Mouse (Mus musculus) WW6 (cell line): ENCODE results near the gene Chst14.

Experiments used
- DNase-seq: peaks from one replicate; pipeline ENCODE4 v3.0.0-alpha.2; 2013; ENCODE audit warnings: low read depth, low spot score

The Chst14 gene

DNA sequence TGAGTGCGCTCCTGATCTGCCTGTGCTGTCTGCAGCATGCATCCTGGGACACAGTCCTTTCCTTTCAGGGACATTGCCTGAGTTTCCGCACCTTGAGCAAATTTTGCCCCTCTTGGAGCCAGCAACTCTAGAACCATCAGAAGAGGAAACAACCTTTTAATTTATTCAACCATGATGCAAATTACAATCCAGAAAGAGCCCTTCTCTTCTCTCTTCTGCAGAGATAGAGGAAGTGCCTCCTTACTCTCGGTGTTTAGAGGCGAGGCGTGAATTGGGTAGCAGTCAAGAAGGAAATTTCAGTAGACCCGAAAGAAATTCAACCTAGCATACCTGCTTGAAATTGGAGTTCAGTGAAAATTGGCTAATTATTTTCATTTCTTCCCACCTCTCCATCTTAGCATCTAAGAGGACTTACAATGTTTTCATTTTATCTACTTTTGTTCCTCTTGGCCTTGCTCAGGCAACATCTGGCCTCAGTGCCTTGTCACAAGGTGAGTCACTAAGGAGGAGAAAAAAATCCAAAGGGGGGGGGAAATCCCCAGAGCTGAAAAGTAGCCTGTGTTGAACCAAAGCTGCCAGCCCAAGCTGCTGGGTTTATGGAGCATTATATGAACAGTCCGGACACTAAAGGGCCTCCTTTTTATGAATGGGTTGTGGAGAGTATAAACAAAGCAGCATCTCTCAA lies 20.7 kb upstream of the Chst14 start:
- no peak for DNase-seq

DNA sequence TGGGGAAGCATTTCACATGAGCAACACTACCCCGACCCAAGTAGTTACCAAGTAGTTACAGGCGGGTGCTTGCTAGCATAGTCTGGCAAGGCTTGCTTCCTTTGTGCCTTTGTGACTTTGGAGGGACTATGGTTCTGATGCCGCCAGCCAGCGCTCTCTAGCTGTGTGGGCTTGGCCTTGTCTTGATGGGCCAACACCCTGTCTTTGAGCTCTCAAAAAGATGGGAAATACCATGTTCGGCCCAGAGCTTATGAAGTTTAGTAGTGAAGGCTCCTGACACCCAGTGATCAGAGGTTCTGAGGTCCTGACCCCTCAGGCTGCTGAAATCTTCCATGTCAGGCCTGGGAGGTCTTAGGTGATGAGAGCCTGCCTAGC lies 20.2 kb upstream of the Chst14 start:
- no peak for DNase-seq

DNA sequence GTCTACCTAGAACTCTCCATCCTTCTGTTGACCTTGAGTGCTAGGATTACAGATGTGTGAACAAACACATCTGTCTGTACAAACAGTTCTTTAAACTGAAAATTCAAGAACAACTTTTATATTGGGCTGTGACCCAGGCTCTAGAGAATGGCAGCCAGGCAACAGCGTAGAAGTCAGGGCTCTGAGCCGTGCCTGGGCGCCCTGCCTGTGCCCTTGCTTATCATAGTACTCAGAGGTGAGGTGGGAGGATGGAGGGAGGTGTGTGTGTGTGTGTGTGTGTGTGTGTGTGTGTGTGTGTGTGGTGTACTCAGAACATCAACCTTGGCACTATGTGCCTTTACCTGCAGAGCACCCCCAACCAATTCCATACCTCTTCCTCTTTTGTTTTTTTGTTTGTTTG lies 18.5 kb upstream of the Chst14 start:
- DNase-seq, result no peak

DNA sequence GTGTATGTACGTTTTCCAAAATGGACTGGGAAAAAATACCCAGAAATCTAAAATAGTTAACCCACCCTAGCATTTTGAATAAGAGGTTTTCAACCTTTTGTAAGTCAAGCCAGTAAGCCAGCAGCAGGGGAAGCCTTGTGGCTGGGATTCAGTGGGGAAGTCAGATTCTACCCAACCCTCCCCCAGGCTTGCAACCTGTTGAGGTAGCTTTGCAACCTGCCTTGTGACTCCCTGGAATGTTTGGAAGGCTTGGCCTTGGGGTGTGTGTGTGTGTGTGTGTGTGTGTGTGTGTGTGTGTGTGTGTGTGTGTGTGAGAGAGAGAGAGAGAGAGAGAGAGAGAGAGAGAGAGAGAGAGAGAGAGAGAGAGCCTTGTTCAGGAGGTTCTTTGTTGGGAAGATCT lies 17.1 kb upstream of the Chst14 start:
- DNase-seq, result no peak

DNA sequence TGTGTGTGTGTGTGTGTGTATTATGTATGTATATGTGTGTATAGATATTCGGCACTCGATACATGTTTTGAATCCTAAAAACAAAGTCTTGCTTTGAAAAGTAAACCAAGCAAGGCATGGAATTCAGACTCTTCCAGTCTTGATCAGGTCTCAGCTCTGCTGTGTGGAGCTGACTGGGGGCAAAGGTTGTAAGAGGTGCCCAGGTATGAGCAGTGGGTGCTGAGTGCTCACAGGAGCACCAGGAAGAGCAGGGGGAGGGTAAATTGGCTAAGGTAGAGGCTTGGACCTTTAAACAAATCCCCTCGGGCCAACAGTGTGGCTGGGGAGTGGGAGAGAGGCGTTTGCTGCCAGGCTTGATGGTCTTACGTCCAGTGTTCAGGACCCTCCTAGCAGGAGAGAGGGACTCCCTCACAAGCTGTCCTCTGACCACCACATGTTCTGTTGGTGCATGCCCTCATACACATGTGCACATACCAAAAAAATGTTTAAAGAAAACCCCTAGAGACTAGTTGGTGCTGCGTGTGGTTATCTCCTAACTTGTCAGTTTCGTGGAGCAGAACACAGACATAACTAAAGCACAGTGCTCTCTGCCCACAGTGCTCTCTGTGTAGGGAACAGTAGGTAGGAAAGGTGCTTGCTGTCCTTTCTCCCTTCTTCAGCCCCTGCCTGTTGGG lies 15.6 kb upstream of the Chst14 start:
- no peak for DNase-seq

DNA sequence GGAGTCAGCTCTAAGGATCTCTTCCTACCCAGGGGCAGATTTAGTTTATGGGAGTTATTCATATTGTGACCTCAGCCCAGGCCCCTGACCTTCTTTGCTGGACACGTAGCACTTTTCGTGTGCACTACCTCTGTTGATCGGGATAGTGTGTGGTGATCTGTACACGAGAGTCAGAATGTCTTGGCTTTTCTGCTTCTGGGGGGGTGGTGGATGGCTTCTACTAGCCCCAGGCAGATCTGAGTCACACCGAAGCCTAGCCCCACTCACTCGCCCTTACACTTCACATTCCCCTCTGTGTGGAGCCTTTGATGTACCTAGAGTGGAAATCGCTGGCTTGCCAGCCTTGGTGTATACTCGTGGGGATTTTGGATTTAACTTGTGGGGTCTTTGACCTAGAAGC lies 13.6 kb upstream of the Chst14 start:
- no peak for DNase-seq

DNA sequence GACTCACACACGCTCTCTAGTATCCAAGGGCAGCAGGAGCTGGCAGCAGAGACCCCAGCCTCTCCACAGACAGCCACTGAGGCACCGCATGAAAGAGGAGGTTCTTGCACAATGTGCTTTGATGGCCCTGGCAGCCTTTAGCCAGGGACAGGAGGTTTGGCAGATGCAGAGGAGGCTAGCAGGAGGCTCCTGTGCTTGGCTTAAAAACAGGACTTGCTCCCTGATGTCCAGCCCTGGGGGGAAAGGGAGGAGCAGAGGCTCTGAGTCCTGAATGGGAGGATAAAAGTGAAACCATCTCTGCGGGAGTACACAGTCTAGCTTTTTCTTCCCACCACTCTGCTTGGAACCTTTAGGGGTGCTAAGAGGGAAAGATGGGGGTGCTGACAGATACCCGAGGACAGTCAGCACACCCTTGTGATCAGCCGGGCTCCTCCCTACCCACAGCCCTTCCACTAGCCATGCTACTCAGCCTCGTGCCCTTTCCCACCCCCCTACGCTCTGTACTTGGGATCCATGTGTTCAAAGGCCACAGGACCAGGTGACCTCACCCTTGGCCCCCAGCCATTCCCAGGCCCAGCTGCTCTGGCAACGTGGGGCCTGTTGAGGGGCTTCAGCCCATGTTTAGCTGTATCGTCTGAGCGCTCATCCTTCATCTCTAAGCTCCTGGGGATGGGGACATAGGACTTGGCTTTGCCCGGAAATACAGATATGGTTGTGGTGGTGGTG lies 12.6 kb upstream of the Chst14 start:
- DNase-seq, result no peak

DNA sequence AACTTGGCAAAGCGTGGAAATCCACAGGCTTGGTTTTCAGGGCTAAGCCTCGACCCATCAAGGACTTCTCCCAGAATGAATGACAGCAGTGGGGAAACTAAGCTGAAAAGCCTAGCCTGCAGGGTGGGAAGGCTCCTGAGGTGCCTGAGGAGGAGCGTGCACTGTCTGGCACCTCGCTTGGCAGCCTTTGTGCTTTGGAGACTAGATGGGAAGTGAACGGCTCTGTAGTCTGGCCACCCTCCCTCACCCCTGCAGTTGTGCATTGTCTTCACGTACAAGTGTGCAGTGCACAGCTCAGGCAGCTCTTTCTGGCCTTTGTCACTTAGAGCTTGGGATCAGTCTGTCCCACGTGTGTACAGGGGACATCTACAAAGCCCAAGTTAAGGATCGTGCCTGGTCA lies 11.6 kb upstream of the Chst14 start:
- no peak for DNase-seq

DNA sequence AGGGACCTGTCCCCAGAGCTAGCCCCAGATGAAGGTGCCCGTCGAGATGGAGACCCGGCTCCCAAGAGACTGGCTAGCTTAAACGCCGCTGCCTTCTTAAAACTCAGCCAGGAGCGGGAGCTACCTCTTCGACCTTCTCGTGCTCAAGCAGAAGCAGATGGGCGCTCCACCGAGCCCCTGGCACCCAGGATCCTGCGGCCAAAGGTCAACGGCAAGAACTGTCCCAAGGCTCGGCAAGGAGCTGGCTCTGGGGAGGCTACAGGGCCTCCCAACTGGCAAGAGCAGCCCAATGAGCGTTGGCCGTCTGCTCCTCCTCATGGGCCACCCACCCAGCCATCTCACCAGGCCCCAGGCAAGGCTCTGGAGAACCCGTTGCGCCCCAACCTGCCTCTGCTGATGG lies 9.9 kb upstream of the Chst14 start:
- no peak for DNase-seq

DNA sequence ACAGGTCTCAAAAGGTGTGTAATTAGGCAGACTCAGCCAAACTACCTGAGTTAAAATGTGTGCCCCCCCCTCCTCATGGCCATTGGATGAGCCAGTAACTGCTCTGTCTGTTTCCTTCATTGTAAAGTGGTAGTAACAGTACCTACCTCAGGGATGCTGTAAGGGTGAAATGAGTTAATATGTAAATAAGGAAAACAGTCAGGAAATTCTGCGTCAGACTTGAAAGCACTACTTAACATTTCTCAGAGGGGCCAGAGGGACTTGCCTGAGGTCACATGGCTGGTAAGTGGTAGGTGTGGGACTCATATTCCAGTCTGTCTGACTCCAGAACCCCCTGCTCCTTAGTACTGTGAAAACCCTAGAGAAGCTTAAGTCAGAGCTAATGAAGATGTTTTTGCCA lies 7.8 kb upstream of the Chst14 start:
- no peak for DNase-seq

DNA sequence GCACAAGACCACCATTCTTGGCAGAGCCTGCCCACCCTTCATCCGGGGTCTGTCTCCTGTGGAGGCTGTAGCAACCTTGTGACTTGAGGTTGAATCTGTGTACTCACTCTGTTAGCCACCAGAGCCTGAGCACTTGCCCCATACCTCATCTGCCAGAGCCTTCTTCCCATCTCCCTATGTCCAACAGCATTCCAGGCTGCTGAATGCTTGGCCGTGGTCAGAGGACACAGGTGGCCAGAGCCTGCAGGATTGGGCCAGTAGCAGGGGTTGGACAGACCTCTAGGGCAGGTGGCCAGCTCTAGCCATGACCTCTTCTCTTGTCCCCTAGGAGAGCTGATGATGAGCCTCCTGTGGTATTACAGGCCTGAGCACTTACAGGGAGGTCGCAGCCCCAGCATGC lies 5.9 kb upstream of the Chst14 start:
- no peak for DNase-seq

DNA sequence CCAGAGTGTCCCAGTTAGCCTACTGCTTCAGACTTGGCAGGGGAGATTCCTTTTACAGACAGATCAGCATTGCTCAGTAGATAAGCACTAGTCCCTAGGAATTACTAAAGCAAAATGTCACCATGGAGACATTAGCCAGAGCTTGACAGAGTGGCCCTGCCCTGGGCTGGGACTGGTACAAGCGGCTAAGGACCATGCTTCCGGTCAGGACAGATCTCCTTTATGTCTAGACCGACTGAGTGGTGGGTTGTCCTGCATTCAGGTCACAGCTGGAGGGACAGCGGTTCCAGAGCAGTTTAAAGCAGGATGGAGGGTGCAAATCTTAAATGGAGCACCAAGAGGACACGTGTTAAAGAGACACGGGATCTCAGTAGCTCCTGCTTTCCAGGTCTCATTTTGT lies 344 bp upstream of the Chst14 start:
- no peak for DNase-seq

DNA sequence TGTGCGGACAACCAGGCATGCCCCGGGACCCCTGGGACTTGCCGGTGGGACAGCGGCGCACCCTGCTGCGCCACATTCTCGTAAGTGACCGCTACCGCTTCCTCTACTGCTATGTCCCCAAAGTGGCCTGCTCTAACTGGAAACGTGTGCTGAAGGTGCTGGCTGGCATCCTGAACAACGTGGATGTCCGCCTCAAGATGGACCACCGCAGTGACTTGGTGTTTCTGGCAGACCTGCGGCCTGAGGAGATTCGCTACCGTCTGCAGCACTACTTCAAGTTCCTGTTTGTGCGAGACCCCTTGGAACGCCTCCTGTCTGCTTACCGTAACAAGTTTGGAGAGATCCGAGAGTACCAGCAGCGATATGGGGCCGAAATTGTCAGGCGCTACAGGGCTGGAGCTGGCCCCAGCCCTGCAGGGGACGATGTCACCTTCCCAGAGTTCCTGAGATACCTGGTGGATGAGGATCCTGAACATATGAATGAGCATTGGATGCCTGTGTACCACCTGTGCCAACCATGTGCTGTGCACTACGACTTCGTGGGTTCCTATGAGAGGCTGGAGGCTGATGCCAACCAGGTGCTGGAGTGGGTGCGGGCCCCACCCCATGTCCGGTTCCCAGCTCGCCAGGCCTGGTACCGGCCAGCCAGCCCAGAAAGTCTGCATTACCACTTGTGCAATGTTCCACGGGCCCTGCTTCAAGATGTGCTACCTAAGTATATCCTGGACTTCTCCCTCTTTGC lies 873 bp downstream of the Chst14 start:
- no peak for DNase-seq

DNA sequence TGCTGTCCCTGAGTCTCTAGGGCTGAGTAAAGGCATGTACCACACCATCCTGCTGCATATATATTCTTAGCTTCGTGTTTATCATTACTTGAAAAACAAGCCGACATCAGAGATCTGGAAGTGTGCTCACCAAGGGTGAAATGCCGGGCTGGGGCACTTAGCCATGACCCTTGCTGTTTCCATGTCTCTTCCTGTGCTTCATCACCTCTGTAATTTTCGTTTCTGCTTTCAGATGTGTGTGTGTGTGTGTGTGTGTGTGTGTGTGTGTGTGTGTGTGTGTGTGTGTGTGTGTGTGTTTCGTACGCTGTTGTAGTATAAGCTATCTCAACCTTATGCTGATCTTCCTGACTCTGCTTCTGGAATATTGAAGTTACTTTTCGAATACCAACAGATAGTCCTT lies 15.0 kb downstream of the Chst14 start:
- DNase-seq, result no peak

DNA sequence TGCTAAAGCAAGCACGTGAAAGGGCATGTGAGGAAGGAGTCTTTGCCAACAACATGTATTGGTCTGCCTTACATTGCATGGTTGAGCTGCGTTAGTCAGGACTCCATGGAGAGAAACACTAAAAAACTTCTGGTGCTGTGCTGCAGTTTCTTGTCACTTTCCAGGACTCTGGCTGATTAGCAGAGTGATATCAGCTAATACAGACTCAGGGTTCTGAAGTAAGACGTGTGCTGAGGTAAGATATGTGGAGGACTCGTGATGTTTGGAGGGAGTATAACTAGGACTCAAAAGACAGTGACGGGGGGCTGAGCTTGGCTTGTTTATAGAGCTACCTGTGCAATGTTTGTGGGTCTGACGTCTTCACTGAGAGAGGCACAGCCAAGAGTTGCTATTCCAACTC lies 16.9 kb downstream of the Chst14 start:
- no peak for DNase-seq

DNA sequence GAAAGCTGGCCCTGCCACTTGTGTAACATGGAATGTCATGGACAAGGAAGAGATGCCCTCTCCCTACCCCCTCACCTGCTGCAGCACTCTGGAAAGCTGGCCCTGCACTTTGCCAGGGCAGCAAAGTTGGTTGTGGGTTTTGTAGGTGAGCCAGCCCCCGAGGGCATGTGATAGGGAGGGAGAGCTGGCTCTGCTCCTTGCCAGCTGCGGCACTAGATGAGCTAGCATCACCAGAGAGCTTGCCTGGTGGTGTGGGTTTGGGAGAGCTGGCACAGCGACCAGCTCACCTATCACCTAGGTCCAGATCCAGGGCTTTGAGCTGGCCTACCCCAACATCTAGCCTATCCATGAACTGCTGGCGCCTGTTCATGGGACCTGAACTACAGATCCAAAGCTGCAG lies 22.5 kb downstream of the Chst14 start:
- DNase-seq, result no peak

DNA sequence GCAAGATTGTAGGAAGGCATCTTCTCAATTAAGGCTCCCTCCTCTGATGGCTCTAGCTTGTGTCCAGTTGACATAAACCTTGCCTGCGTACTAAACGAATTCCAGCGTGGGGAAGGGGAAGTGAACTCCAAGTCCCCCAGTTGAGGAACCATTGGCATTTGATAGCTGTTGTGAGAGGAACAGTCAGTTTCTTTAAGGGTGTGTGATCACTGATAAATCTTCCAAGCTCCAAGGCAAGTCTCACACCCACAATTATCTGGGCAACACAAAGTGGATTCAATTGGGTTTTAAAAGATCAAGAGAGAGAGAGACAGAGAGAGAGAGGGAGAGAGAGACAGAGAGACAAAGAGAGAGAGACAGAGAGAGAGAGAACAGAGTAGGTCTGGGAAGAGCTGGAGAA lies 23.4 kb downstream of the Chst14 start:
- no peak for DNase-seq

DNA sequence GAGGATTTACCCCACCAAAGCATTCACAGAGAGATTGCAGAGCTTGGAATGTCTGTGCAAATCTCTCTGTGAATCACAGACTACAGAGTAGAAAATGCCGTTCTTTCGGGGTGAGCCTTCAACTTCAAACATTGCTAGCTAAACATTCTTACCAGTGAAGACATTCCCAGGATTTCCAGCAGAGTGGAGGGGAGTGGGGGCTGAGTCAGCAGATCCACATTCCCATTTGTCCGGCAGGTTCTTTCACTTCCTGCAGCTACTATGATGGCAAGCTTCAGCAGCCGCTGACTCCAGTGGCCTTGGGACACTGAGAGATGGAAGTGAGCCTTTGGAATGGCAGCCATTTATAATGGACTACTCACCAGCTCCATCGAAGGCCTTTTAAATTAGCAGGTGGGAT lies 30.2 kb downstream of the Chst14 start:
- DNase-seq, result no peak

DNA sequence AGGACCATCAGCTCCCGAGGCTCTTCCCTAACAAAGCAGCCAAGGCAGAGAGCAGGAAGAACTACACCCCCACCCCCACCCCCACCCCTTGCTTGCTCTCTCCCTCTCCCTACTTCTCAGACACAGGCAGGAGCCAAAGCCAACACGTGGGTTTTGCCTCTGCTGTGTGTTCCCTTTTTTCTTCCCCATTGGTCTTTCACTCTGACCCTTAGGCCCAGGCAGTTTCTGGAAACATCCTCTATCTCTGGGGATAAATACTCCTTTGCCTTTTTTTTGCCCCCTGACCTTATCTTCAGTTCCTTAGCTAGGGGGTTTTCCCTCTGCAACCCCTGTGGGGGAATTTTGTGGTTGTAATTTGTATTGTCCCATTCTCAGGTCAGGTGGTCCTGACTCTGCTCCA lies 33.3 kb downstream of the Chst14 start:
- no peak for DNase-seq

DNA sequence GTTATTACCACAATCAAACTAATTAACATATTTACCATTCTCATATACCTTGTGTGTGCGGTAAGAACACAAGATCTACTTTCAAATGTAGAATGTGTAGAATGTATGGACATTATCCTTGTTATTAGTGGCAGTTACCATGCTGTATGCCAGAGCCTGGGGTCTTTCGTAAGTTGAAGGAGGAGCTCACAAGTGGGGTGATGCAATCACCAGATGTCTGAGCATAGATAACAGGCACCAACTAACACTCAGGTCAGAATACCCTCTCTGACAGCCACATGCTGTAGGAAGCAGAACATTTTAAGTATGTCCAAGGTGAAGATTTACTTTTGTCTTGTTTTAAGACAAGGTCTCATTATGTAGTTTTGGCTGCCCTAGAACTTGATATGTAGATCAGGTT lies 34.1 kb downstream of the Chst14 start:
- no peak for DNase-seq

DNA sequence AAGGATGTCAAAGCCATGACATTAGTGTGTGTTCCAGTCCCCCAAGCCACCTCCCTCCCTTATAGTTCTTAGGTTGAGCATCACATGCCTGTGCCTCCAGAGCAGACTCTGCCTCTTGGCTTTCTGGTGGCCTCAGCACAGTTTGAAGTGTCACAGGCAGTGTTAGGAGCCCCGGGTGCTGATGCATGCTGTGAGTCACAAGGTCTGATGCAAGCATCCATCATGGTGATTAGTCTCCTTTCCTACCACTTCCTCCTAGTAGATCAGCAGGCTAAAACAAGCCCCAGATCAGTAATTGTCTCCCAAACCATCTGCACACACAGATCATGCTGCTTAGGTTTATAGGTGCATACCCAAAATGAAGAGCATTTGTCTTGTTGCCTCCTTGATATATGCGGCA lies 35.2 kb downstream of the Chst14 start:
- DNase-seq, result no peak

DNA sequence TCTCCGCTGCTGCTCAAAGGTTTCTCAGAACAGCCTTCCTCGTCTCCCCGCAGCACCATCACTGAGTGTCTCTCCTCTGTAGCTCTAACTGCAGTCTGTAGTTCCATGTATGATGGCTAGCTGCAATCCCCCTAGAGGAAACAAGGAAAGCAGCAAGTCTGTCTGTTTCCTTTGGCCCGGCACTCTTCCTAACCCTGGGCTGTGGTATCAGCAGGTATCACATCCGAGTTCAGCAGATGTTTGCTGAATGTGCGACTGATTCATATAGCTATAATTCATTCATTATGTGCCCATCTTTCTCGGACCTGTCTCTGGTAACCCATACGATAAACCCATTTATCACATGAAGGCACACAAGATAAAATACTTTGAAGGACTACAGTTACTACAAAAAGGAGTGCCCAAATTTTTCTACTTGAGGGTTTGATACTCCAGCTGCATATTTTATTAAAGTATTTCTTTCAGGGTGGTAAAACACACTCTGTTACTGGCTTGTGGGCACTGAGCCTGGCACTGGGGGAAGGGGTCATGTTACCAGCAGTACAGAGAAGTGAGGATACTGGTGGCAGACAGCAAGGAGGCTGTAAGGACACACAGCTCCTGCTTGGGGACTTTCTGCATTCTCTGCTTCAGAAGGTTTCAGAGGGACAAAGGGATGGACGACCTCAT lies 36.8 kb downstream of the Chst14 start:
- DNase-seq, result no peak
